Mouse (Mus musculus): ENCODE measurements at regions not wholly inside any gene's neighbourhood (a gene's known extent, or its start where the extent isn't known, plus 50 kb on each side); places are given as distances from the start of the nearest gene placed in this dataset.
A peak's percentile ranks its signal among the peaks of the same experiment; 100 is the strongest.

DNA sequence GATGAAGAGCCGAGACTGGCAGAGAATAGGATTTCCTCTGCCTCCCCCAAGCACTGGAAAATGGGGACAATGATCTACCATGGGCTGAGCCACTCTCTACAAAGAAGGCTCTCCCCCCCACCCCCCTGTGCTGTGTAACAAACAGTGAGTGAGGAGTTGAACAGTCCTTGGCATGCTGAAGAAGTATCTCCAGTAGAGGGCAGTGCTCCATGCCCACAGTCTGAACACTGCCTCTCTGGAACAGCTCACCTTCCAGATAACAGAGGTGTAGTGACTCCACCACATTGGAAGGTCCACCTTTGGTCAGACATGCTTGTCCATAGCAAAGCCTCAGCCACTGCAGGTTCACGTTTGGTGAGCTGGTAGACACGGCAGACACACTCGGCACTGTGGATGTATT lies 85.2 kb upstream of the Bach2 start:
- DNase-seq, result peak; percentile 36

DNA sequence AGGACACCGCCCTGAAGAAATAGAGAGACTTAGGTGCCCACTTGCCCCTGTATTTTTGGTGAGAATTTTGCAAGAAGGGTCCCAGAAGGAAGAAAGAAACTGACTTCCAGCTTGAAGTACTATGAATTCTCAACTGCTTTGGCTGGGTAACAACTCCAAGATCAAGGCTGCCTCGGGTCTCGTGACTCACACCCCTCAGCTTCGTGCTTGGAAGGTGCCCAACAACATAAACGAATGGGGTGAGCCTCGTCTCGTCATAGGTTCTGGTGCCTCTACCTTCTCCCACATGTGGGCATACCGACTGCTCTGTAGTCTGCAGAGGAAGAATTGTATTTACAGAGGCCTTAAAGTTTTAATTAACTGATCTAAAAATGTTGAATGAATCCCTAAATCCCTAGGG lies 81.6 kb upstream of the Bach2 start:
- no peak for DNase-seq

DNA sequence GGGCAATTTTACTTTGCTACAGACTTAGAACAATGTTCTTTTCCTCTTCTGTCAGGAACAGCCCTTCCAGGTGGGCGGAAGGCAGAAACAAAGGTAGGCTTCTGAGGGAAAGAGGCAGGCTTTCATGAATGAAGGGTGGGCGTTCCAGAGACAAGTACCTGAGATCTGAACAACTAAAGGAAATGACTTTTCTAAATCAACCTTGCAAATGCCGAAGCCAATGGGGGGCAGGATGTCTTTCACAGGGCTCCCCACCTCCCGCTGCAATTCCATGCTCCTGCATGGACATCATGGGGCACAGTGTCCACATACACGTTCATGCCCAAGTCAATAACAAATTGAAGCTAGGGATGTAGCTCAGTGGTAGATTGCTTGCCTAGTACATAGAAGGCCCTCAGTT lies 80.2 kb upstream of the Bach2 start:
- no peak for DNase-seq

DNA sequence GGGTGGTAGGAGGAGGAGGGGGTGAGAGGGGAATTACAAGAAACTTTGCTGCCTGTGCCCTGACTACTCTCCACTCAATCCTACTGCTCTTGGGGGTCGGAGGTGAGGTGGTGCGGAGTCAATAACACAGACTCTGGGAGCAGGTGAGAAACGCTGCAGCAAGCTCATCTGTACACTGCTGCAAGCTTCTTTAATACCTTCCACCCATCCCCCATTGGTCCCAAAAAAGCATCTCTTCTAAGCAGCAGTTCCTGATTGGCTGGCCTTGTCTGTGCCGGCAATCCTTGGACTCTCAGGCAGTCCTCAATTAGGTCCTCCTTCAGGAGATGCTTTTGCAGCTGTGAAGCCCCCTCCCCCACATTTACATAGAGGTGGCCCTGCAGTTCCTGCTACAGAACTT lies 79.7 kb upstream of the Bach2 start:
- no peak for DNase-seq

DNA sequence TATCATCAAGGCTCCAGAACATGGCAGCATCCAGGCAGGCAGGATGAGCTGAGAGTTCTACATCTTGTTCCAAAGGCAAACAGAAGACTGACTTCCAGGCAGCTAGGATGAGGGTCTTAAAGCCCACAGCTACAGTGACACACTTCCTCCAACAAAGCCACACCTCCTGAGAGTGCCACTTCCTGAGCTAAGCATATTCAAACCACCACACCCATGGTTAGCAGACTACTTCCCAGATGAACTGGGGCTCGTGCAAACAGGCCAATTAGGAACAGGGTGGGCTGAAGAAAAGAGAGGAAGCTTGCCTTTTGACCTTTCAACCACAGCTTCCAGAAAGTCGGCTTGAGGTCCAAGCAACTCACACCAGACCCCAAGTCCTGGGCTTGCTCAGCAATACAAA lies 77.8 kb upstream of the Bach2 start:
- DNase-seq, result no peak

DNA sequence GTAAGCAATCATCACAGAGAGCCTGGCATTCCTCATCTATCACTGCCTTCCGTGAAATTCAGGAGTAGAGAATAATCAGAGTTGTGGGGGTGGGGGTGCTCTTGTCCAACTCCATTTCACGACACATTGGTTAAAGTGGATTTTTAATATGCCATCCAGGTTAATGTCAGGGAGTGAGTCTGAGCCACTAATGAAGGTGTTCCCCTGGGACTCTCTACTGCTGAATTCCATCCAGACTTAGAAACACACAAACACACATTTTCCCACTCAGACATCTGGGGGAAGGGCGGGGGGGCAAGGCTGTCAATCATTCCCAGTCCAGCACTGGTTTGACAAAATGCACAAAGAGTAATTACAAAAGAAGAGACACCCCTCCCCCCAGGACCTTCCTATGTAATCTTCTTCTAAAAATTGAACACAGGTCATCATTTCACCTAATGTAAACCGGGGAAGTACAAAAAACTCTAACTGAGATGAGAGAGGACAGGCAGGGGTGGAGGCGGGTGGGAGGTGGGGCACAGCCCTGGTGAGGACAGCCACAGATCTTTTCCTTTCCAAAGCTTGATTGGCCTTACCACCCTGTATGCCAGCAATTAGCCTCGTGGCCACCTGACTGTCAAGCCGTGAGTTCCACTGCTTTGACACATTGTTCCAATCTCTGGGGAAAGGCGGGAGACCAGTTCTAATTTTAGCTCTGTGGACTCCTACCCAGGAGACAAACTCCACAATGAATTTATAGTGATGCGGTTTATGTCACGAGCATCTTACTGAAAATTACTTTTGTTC lies 76.5 kb upstream of the Bach2 start:
- no peak for DNase-seq

DNA sequence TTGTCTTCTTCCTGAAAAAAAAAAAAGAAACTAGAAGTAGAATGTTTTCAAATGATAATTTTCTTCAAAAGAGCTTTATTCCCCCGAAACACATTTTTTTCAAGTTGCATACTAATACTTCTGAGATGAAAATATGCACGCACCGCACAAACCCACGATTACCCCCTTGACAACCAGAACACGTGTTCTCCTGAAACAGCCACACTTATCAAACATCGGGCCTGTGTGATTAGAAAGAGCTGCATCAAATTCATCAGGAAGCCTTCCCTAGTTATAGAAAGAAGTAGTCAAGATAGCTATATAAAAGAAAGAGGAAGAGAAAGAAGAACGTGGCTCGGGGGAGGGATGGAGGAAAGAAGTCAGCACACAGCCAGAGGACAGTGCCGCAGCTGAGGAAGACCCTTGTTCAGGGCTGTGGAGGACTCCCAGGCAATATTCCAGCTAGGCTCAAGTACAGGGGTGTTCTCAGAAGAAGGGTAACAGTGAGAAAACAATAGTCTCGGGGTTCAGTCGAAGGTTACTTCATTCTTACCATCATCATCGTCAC lies 75.8 kb upstream of the Bach2 start:
- no peak for DNase-seq

DNA sequence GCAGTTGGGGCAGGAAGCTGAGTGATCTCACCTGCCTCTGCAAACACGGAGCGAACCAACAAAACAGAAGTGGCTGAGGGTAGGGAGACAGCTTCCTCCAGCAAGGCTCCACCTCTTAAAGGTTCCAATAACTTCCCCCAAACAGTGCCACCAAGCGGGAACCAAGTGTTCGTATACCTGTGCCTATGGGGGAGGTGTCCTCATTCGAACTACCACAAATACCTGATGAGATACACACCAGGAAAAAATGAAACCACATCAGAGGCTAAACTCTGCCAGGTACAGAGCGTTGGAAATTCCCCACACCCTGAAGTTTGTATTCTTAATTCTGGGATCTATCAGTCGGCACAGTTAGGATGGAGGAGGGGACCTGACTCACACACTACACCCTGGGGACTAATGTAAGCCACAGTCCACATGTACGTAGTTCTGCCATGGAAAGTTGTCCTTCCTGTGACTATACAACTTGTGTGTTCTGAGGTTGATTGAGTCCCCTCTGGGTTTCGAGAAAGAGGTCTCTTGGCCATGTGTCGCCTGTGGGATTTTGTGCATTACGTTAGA lies 74.4 kb upstream of the Bach2 start:
- DNase-seq, result no peak

DNA sequence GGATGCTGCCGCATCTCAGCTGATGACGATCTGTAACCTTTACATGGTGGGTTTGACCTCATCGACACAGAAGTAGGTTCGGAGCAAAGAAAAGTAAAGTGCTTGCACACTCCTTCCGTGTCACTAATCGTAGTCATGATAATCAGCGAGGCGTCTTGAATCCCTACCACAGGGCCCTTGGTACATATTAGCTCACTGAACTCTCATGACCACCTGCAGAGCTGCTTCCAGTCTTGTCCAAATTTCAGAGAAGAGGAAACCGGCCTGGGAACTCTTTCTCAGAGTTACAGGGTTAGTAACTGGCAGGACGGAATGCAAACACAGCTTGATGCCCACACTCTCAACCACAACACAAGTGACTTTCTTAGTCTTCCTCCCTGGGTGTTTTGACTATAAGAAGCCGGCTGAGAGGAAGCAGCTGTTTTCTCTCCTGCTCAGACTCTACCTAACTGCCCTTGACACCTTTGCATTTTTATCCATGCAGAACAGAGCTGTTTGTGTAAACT lies 73.8 kb upstream of the Bach2 start:
- DNase-seq, result no peak

DNA sequence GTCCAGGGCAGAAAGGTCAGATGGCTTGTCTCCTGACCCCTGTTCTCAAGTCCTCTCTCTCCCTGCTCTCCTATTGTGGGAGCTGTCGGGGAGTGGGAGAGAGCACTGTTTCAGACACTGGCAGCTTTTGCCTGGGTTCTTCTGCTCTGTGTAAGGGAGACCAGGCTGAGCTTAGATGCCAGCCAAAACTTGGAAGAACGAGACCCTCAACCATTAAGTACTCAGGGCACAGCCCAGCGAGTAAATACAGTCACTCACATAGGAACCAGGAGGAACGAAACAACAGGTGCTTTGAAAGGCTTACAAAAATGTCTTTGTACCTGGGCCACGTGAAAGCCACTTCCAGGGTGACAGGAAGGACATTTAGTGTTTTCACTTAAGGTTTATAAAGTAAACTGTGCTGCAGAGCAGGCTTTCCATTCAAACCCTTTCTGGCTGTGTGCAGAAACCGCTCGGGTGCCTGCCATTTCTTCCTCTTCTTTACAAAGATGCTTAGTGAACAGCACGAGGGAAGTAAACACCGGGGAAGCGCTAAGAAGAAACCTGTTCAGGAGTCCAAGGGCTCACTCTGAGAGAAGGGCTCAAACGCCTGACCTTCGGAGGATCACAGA lies 72.6 kb upstream of the Bach2 start:
- no peak for DNase-seq

DNA sequence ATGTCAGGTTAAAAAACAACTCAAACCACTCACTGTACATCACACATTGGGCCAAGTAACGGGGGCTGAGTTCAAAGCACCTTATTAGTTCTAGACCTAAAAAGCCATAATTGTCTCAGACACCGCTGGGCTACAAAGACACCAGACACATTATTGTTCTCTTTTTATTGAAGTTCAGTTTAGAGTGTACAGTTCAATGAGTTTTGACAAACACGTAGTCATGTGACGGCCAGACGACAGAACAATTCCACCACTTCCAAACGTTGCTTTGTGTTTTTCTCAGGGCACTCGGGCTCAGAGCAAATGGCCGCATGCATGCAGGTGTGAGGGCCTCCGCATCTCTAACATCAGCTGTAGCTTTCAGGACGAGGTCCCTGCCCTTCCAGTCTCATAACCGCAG lies 71.5 kb upstream of the Bach2 start:
- no peak for DNase-seq

DNA sequence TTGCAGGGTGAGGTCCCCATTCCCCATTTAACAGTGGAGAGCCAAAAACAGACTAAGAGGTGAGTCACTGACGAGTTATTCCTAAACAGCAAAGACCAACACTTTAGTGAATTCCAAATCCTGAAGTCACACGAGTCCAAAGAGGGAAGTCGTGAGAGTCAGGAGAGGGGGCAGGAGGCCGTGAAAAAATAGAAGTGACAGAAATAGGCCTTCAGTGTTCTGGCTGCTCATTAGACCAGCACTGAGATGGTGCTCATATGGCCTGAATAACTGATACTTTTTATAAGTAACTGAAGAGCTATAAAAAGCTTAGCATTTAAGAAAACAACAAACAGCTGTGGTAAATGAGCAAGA lies 68.5 kb upstream of the Bach2 start:
- DNase-seq, result no peak

DNA sequence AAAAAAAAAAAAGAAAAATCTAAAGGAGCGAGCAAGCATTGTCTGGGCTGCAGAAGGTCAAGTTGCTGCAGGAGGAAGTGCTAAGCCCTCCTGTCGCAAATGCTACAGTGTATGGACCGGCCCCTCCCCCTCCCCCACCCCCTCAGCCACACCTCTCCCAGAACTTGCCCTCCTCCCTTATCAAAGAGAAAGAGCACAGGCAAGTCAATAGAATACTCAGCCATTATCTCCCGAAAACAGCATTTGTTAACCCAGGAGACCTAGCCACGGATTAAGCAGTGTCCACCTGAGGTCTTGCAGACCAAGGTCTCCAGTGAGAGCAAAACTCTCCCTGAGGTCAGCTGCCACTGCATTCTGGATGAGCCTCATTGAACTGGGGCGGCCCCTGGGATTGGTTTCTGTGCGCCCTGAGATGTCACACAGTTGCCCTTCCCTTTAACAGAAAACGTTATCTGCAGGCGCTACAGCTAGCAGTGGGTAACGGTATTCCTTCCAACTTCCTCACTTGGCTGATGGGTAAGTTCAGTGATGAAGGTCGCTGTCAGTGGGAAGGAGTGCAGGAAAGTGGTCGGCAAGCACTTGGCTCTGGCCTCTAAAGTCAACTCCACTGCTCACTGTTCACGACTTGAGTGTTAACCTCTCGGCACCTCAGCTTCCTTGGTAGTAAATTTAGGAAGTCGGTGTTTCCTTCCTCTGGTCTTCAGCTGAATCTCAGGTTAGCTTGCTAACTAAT lies 68.0 kb upstream of the Bach2 start:
- DNase-seq, result no peak

DNA sequence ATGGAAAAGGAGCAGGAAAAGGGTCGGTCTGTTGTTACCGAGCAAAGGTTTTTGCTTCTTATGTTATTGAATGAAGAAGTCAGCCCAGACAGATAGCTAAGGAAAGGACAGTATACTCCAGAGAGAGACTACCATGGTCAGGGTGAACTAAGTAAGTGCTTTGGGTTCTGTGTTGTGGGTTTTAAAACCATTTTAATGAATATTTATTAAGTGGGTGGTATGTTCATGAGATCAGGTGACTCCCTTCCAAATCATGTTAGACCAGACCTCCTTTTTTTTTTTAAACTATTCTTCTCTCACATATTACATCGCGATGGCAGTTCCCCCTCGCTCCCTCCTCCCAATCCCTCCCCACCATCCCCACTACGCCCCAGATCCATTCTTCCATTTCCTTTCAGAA lies 67.3 kb upstream of the Bach2 start:
- DNase-seq, result no peak

DNA sequence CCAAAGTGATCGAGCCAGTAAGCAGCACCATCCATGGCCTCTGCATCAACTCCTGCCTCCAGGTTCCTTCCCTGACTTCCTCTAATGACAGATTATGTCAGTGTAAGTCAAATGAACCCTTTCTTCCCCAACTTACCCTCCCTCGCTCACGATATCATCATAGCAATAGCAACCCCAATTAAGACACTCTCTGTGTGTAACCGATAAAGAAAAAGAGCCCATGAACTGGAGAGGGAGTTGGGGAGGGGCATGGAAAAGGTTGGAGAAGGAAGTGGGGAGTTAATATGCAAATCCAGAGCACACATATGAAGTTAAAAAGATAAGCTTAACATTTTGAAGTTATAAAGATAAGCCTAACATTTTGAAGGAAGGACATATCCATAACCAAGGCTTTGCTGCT lies 65.6 kb upstream of the Bach2 start:
- no peak for DNase-seq

DNA sequence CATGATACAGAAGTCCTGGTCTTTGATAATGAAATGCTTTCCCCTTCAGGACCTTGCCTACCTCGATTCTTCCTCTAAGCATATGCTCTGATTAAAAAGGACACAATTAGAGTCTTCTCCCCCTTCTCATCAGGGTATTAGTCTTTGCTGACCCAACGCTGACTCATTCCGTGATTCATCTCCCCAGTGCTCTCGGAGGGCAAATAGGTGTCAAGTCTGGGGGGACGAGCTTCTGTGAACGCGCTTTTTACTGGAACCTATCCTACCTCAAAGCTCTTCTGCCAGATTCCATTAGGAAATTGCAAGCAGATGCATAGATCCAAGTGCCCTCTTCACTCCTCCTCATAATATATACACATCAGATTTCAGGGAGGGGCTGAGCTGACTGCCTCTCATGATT lies 63.8 kb upstream of the Bach2 start:
- no peak for DNase-seq

DNA sequence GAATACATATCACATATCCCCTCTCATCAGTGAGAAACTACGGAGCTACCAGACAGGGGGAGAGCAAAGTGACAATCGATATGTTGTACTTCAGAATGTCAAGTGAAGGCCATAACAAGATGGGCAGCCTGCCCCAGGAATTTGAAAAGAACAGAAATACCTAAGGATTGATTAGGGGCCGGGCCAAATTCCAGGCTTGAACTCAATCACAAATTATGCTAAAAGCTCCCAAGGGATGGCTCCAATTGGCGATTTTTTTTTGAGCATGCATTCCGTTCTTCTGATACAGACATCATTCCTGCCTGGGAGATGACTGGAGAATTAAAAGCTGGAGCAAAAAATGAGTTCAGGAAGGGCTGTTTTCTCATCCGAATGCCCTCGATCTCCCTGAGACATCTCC lies 63.4 kb upstream of the Bach2 start:
- no peak for DNase-seq

DNA sequence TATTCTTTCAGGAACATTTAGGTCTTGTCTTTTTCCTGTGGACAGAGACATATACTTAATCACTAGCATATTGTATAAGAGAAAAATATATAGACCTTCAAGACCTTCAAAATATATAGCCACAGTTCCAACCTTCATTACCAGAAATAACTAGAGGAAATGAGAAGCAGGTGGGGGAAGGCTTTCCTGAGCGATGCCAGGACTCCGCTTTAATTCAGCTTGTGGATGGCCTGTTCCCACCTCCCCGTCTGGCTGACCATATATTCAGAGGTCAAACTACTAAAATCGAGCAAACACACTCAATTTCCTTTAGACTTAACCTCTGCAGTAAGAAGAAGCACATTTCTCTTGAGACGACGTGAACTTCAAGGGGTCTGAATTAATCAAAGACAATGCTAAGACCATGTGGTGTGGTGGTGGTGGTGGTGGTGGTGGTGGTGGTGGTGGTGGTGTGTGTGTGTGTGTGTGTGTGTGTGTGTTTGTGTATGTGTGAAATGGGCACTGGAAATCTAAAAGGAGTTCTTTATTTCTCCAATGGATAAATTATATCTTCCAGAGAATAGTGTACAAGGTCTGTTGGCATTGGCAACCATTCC lies 62.7 kb upstream of the Bach2 start:
- DNase-seq, result no peak

DNA sequence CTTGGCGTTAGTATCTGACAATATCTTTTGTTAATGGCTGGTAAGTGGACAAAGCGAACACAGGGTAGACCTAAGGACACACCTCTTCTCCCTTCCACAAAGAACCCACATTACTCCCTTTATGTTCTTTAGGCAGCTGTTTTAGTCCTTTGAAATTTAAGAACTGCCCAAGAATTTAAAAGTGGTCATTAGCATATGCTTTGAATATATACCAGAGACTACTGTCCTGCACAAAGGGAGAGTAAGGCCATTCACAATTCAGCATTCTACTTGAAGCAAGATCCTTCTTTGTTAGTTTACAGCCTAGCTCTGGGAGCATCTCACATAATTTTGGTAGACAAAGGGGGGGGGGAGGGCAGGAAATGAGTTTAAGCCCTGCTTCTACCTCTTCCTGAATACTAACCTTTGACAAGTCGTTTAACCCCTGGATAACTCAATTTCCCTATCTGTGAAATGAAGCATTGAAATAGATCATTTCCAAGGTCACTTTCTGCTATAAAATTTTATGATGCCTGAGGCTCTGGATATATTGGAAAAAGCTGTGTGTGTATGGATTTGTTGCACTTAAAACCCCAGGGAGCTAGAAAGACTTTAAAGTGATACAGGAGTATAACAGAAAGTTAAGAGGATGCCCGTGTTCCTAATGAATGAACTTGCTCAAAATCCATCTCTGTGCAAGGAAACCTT lies 62.0 kb upstream of the Bach2 start:
- no peak for DNase-seq

DNA sequence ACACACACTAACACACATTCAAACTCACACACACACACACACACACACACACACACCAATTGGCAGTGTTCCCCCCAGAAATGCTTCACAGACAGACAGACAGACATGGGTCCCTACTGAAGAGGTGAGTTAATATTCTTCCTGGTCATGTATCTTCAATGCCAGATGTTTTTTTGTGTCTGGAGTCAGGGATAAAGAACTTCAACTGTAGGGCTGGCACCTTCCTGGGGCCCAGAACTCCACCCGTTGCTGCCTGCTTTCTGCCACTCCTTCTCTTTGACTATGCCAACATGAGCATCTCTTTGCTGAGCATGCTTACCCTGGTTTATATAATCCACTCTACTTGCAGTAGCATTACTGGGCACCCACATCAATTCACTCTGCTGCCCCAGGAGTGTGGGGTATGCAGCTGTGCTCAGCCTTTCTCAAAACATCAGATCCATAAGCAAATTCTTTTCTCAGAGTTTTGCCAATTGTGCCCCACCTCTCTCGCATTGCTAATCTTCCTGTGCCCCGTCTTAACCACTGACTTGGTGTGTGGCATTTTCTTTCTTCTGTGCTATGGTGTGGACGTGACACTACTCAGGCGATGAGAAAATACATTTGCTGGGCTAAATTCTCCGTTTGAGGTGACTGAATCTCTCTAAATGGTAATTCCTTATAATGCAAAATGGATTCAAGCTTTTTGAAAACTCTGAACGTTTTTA lies 60.5 kb upstream of the Bach2 start:
- DNase-seq, result no peak

DNA sequence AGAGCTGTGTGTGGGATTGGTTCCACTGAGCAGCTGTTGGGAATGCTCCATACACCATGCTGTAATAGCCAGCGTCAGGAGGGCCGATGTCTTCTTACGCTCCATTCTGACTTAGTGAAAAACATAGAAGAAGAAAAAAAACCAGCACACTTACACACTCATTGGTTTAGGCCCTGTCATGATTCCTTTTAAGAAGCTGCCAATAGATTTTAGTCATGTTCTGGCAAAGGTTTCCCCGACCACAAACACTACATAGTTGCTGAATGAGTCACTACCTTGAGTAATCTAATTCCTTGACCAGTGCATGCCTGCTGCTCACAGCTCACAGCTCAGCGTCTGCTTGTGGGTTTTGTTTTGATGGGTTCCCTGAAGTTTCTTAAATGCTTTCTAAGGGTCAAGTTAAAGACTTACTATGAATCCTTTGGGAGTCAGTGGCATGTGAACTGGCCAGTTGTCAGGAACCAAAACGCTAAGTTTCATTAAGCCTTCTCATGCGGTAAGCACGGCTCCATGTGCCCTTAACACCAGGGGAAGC lies 58.8 kb upstream of the Bach2 start:
- no peak for DNase-seq

DNA sequence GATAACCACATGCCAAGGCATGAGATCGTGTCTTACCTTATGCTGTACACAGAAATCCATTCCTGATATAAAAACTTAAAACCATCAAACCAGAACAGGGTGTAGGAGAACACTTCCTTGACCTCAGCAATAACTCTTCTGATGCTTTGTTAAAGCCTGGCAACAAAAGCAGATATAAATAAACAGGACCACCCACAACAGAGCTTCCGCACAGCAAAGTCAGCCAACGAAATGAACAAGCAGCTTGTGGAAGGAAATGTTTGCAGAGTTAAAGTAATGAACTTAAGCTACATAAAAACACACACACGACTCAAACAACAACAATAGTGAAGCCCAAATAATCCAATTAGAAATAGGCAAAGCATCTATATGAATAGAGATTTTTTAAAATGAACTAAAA lies 54.8 kb upstream of the Bach2 start:
- DNase-seq, result no peak
